Mouse (Mus musculus) kidney, embryonic 16.5 days (tissue): ENCODE measurements around the gene Olfr455. TPM values are rescaled to one million over a fixed set of nuclear protein-coding genes. Genes with fewer than 3 reads are reported as not detected.
A peak's percentile ranks its signal among the peaks of the same experiment; 100 is the strongest.

ENCODE experiments used
- ATAC-seq: fragments of 200-750 bp; cut with Nextera tagmentation; 2 replicates; pipeline ENCODE4 v1.8.0; 2017; ENCODE audit warnings: moderate TSS enrichment; ENCODE audit not compliant: low FRiP score, low TSS enrichment
- H3K27ac ChIP-seq: fragments of 300-500 bp; sonication (generic); 2 replicates; pipeline ENCODE4 v1.5.1; 2014; ENCODE audit warnings: low read length
- H3K27me3 ChIP-seq: fragments of 300-500 bp; sonication (generic); 2 replicates; pipeline ENCODE4 v1.6.1; 2014; ENCODE audit warnings: low read length, control low read depth, mixed read lengths; ENCODE audit not compliant: insufficient read depth
- H3K36me3 ChIP-seq: fragments of 300-500 bp; sonication (generic); 2 replicates; pipeline ENCODE4 v1.6.1; 2014; ENCODE audit warnings: low read length, control low read depth, mixed read lengths; ENCODE audit not compliant: insufficient read depth
- H3K4me1 ChIP-seq: fragments of 300-500 bp; sonication (generic); 2 replicates; pipeline ENCODE4 v1.6.1; 2014; ENCODE audit warnings: low read length, control low read depth, mixed read lengths; ENCODE audit not compliant: insufficient read depth
- H3K4me2 ChIP-seq: fragments of 300-500 bp; sonication (generic); replicated peaks from 2 replicates; pipeline ENCODE4 v1.6.1; 2014; ENCODE audit warnings: low read depth, low read length
- H3K4me3 ChIP-seq: fragments of 300-500 bp; sonication (generic); 2 replicates; pipeline ENCODE4 v1.5.1; 2014; ENCODE audit warnings: mild to moderate bottlenecking, low read length
- H3K9ac ChIP-seq: fragments of 300-500 bp; sonication (generic); replicated peaks from 2 replicates; pipeline ENCODE4 v1.6.1; 2014; ENCODE audit warnings: low read length
- H3K9me3 ChIP-seq: fragments of 300-500 bp; sonication (generic); 2 replicates; pipeline ENCODE4 v1.6.1; 2016; ENCODE audit warnings: low read length, control low read depth
- WGBS: fragments of 180-500 bp; shearing (Covaris S2); extraction: QIAGEN DNeasy Blood & Tissue Kit; methylation state at CpG from one replicate; pipeline ENCODE4 v1.1.7; 2014; 5-methylcytosine and 5-hydroxymethylcytosine counted together
- polyA plus RNA-seq: library from polyadenylated mRNA; unstranded; fragments of >200 nt; fragmentation: Nextera tagmentation; extraction: Ambion mirVana; gene quantifications from 2 replicates; pipeline ENCODE4 v1.2.1, GENCODE M21; 2015

Gene Olfr455
- polyA plus RNA-seq, 1 experiment from 2014 or later = not detected

DNA sequence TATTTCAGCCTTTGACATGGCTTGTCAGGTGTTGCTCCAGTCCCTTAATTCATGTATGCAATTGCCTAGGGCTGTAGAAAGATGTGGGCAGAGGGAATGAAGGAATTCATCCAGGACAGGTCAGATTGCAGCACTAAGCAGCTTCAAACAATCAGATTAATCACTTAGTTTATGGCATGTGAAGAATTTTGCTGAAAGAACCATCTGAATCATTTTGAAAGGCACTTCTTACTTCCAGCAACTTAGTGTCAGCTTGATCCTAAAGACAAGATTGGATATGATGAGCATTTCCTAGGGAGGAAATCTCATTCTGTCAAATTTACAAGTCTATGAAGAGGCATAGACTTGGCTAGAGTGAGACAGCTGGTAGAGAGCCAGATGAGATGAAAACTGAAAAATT is 38.1 kb downstream of the Olfr455 start:
- no peaks in the 10 kb centered on the region for H3K9me3 ChIP-seq
- ATAC-seq = no peak
- no peak overlapping the region for H3K4me2 ChIP-seq
- H3K27ac ChIP-seq = no peak overlapping the region
- no peak overlapping the region for H3K9ac ChIP-seq
- H3K4me1 ChIP-seq = no peaks in the 10 kb centered on the region
- no peaks in the 10 kb centered on the region for H3K27me3 ChIP-seq
- H3K4me3 ChIP-seq = no peak overlapping the region
- H3K36me3 ChIP-seq = no peaks in the 10 kb centered on the region

GRCm38 (mm10) chr6:42503478-42503877 is 43.9 kb downstream of the Olfr455 start:
- no peaks in the 10 kb centered on the region for H3K4me1 ChIP-seq
- no peak overlapping the region for H3K4me2 ChIP-seq
- 58% methylated on average over 2 of the region's 2 CpGs for WGBS
- H3K4me3 ChIP-seq = no peak overlapping the region
- no peaks in the 10 kb centered on the region for H3K27me3 ChIP-seq
- no peaks in the 10 kb centered on the region for H3K36me3 ChIP-seq
- no peak overlapping the region for H3K27ac ChIP-seq
- H3K9me3 ChIP-seq = no peaks in the 10 kb centered on the region
- H3K9ac ChIP-seq = no peak overlapping the region
- peak; percentile 75; the same call in 1 of the 2 replicates for ATAC-seq

- H3K4me3 ChIP-seq = no peak overlapping the region
- H3K36me3 ChIP-seq = no peaks in the 10 kb centered on the region
- no peak overlapping the region for H3K9ac ChIP-seq
- no peaks in the 10 kb centered on the region for H3K4me1 ChIP-seq
- H3K27me3 ChIP-seq = no peaks in the 10 kb centered on the region
- WGBS = 69% methylated on average over 1 of the region's 1 CpGs
- no peaks in the 10 kb centered on the region for H3K9me3 ChIP-seq
- H3K4me2 ChIP-seq = no peak overlapping the region
- H3K27ac ChIP-seq = no peak overlapping the region
- no peak for ATAC-seq
Observed at GRCm38 (mm10) chr6:42489731-42490130, 57.7 kb downstream of the Olfr455 start.

GRCm38 (mm10) chr6:42487114-42487513 is 60.3 kb downstream of the Olfr455 start, which contains the start of gene Olfr456:
TSS of gene Olfr456 (minus strand) at chr6:42487214.
- Histone ChIP-seq H3K9ac (no peak within 1 kb of the TSS), H3K4me1 (no peaks in the 10 kb centered on the region), H3K4me2 (no peak within 1 kb of the TSS), H3K27ac (no peak within 1 kb of the TSS), H3K4me3 (no peak within 1 kb of the TSS), H3K27me3 (no peaks in the 10 kb centered on the region), H3K36me3 (no peaks in the 10 kb centered on the region), H3K9me3 (no peaks in the 10 kb centered on the region)
- WGBS = 81% methylated on average over 1 of the region's 1 CpGs
- no peak for ATAC-seq

Other genes starting within 250 kb of the Olfr455 start
- gene Fam131b, start 222.9 kb downstream of the Olfr455 start, polyA plus RNA-seq = 0.11 and 0.13 TPM in 2 replicates
- 115 and 130 TPM in 2 replicates for gene Zyx, start 198.0 kb downstream of the Olfr455 start, polyA plus RNA-seq
- 8.2 and 8.6 TPM in 2 replicates for gene Epha1, start 174.3 kb downstream of the Olfr455 start, polyA plus RNA-seq
- gene Tas2r143, start 147.3 kb downstream of the Olfr455 start, polyA plus RNA-seq = not detected in 2 replicates
- gene Tas2r135, start 142.2 kb downstream of the Olfr455 start, polyA plus RNA-seq = not detected in 2 replicates
- not detected in 2 replicates for gene Tas2r126, start 113.1 kb downstream of the Olfr455 start, polyA plus RNA-seq
- not detected in 2 replicates for gene Olfr458, start 82.4 kb downstream of the Olfr455 start, polyA plus RNA-seq
- gene Olfr457, start 71.3 kb downstream of the Olfr455 start, polyA plus RNA-seq = not detected in 2 replicates
- not detected in 2 replicates for gene Olfr456, start 60.4 kb downstream of the Olfr455 start, polyA plus RNA-seq
- not detected in 2 replicates for gene Tcaf3, start 50.1 kb upstream of the Olfr455 start, polyA plus RNA-seq
- gene Tcaf2, start 97.7 kb upstream of the Olfr455 start, polyA plus RNA-seq = 6.1 and 7.0 TPM in 2 replicates
- 86.4 and 95.8 TPM in 2 replicates for gene Tcaf1, start 162.5 kb upstream of the Olfr455 start, polyA plus RNA-seq
- gene Olfr453, start 191.8 kb upstream of the Olfr455 start, polyA plus RNA-seq = not detected in 2 replicates
- gene Olfr38, start 208.8 kb upstream of the Olfr455 start, polyA plus RNA-seq = not detected in 2 replicates
- not detected in 2 replicates for gene Olfr452, start 237.5 kb upstream of the Olfr455 start, polyA plus RNA-seq